ENCODE assay signal across 20 mouse cellular contexts in the genomic region with DNA sequence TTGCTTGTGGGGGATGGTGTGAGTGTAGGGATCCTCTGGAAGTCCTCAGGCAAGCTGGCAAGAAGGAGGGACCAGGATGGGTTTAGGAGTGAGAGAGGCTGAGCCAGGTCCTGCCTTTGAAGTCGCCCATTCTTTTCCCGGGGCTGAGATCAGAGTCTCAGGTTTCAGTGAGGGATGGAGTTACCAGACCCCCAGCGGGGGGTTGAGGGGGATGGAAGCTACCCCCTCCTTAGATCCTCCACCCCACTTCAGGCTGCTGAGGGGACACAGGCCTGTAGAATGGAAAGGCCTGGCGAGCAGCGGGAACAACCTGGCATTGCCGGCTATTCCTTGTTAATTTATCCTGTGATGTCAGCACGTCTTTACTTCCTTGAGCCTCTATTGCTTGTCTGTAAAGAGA. TPM values are rescaled to one million over a fixed set of nuclear protein-coding genes. Genes with fewer than 3 reads are reported as not detected.
DNase-seq lines count a peak whose midpoint lies in the region; ATAC-seq and TF ChIP-seq lines count a peak whose summit lies in the region.
"Had no signal": no experiment of that assay in that cellular context is flagged by ENCODE, and none has a peak within 500 bp of the region (broad histone marks: within the 10 kb centered on the region; RNA-seq: fewer than 3 reads in every experiment).

No protein-coding gene starts in this region.

- peaks cover 3% of the 10 kb centered on the region; the same call in 1 of the 2 replicates for H3K36me3 ChIP-seq in forebrain, embryonic 11.5 days (ENCODE audit: control insufficient read depth, insufficient read depth, low read length)
- no peaks in the 10 kb centered on the region for H3K36me3 ChIP-seq in forebrain, postnatal 0 days (ENCODE audit: insufficient read depth)
- peaks cover 38% of the 10 kb centered on the region for H3K36me3 ChIP-seq in hindbrain, embryonic 10.5 days
- peaks cover 11% of the 10 kb centered on the region; the same call in 1 of the 2 replicates for H3K36me3 ChIP-seq in hindbrain, embryonic 12.5 days
- H3K36me3 ChIP-seq: embryonic facial prominence, embryonic 15.5 days; limb, embryonic 12.5 days; liver, embryonic 12.5 days had no signal

- no peak overlapping the region for H3K4me3 ChIP-seq in forebrain, embryonic 11.5 days (ENCODE audit: low read depth, low read length)
- H3K4me3 ChIP-seq in forebrain, postnatal 0 days (ENCODE audit: low read depth, low read length): no peak overlapping the region
- H3K4me3 ChIP-seq in hindbrain, embryonic 10.5 days: no peak overlapping the region
- no peak overlapping the region for H3K4me3 ChIP-seq in hindbrain, embryonic 12.5 days
- H3K4me3 ChIP-seq: embryonic facial prominence, embryonic 15.5 days; gastrocnemius, adult 2 months; limb, embryonic 12.5 days; liver, embryonic 12.5 days; megakaryocyte, embryonic 14.5 days had no signal

- WGBS in forebrain, embryonic 11.5 days: 7% methylated on average over 7 of the region's 7 CpGs
- 24% methylated on average over 7 of the region's 7 CpGs for WGBS in forebrain, postnatal 0 days
- 10% methylated on average over 7 of the region's 7 CpGs for WGBS in hindbrain, embryonic 10.5 days
- WGBS in hindbrain, embryonic 12.5 days: 16% methylated on average over 7 of the region's 7 CpGs

- 0 out of 2 replicates have a peak overlapping the region, but pooled peaks have one; percentile 6 for H3K27ac ChIP-seq in forebrain, embryonic 11.5 days (ENCODE audit: low read depth, low read length)
- no peak overlapping the region for H3K27ac ChIP-seq in forebrain, postnatal 0 days (ENCODE audit: low read depth, low read length)
- peak overlapping the region; percentile 79 for H3K27ac ChIP-seq in hindbrain, embryonic 10.5 days
- H3K27ac ChIP-seq in hindbrain, embryonic 12.5 days: no peak overlapping the region
- H3K27ac ChIP-seq: embryonic facial prominence, embryonic 15.5 days; gastrocnemius, adult 2 months; hindbrain, embryonic 14.5 days; limb, embryonic 12.5 days; liver, embryonic 12.5 days had no signal

- DNase-seq in forebrain, embryonic 11.5 days (ENCODE audit: low spot score): no peak
- no peak for DNase-seq in forebrain, postnatal 0 days
- DNase-seq in hindbrain, embryonic 10.5 days (ENCODE audit: low spot score): peak; percentile 36
- DNase-seq in embryo, embryonic 9.5 days (ENCODE audit: extremely low spot score): peak; percentile 68
- peak; percentile 45 for DNase-seq in yolk sac, embryonic 10.5 days (ENCODE audit: low spot score)
- no peak for DNase-seq in B cell, adult 2 months
- DNase-seq: adrenal gland, postnatal 36 days; cerebellum, adult 2 months; gastrocnemius, adult 2 months; lung, adult 2 months; right cerebral cortex, adult 18-20 months; thymus, postnatal 14 days had no signal

- H3K4me2 ChIP-seq in forebrain, embryonic 11.5 days (ENCODE audit: low read depth, low read length, severe bottlenecking): 0 out of 2 replicates have a peak overlapping the region, but pooled peaks have one; percentile 8
- H3K4me2 ChIP-seq in forebrain, postnatal 0 days (ENCODE audit: low read depth): no peak overlapping the region
- H3K4me2 ChIP-seq in hindbrain, embryonic 12.5 days (replicated peaks): no peak overlapping the region
- H3K4me2 ChIP-seq: embryonic facial prominence, embryonic 15.5 days; hindbrain, embryonic 14.5 days; limb, embryonic 12.5 days; liver, embryonic 12.5 days had no signal

- H3K4me1 ChIP-seq in forebrain, embryonic 11.5 days (replicated peaks; ENCODE audit: control insufficient read depth, insufficient read depth, low read length): peaks cover 48% of the 10 kb centered on the region
- peaks cover 9% of the 10 kb centered on the region for H3K4me1 ChIP-seq in forebrain, postnatal 0 days (ENCODE audit: insufficient read depth)
- H3K4me1 ChIP-seq in hindbrain, embryonic 10.5 days (replicated peaks): peaks cover 67% of the 10 kb centered on the region
- H3K4me1 ChIP-seq in hindbrain, embryonic 12.5 days: peaks cover 57% of the 10 kb centered on the region

- no peaks in the 10 kb centered on the region for H3K9me3 ChIP-seq in forebrain, embryonic 11.5 days (ENCODE audit: control insufficient read depth, low read length)
- H3K9me3 ChIP-seq in forebrain, postnatal 0 days (ENCODE audit: low read length): no peaks in the 10 kb centered on the region
- no peaks in the 10 kb centered on the region for H3K9me3 ChIP-seq in hindbrain, embryonic 10.5 days
- no peaks in the 10 kb centered on the region for H3K9me3 ChIP-seq in hindbrain, embryonic 12.5 days (replicated peaks)
- H3K9me3 ChIP-seq: embryonic facial prominence, embryonic 15.5 days; limb, embryonic 12.5 days; liver, embryonic 12.5 days had no signal

- no peak for ATAC-seq in forebrain, embryonic 11.5 days (replicated peaks; ENCODE audit: low FRiP score)
- no peak for ATAC-seq in forebrain, postnatal 0 days
- no peak for ATAC-seq in hindbrain, embryonic 12.5 days (ENCODE audit: low FRiP score)
- ATAC-seq: intestine, embryonic 16.5 days; liver, embryonic 12.5 days had no signal

- peak overlapping the region; percentile 27 for H3K9ac ChIP-seq in forebrain, embryonic 11.5 days (ENCODE audit: low read length)
- H3K9ac ChIP-seq in forebrain, postnatal 0 days: no peak overlapping the region
- no peak overlapping the region; the same call in 1 of the 2 replicates for H3K9ac ChIP-seq in hindbrain, embryonic 12.5 days
- H3K9ac ChIP-seq: embryonic facial prominence, embryonic 15.5 days; hindbrain, embryonic 14.5 days; limb, embryonic 12.5 days; liver, embryonic 12.5 days had no signal

- H3K27me3 ChIP-seq in forebrain, embryonic 11.5 days (ENCODE audit: control insufficient read depth, insufficient read depth, low read length): no peaks in the 10 kb centered on the region
- H3K27me3 ChIP-seq in forebrain, postnatal 0 days (ENCODE audit: insufficient read depth, low read length): no peaks in the 10 kb centered on the region
- H3K27me3 ChIP-seq in hindbrain, embryonic 10.5 days (ENCODE audit: insufficient read depth, poor library complexity, severe bottlenecking): peaks cover 36% of the 10 kb centered on the region
- peaks cover 17% of the 10 kb centered on the region for H3K27me3 ChIP-seq in hindbrain, embryonic 12.5 days

- no peak for TF ChIP-seq CTCF in forebrain, postnatal 0 days (IDR thresholded peaks at IDR 0.05; ENCODE audit: low read depth)

RNA-seq across cellular contexts. Expression of a gene that starts 6.0 kb away (rescaled TPM):
- polyA plus RNA-seq in forebrain, embryonic 11.5 days (2014; fragmentation: Nextera tagmentation; extraction: Ambion mirVana): 29.6 and 32.7 TPM in 2 replicates
- total RNA-seq in forebrain, postnatal 0 days (2014; rRNA removed): 3.8 and 6.0 TPM in 2 replicates
- 1.5 and 2.7 TPM in 2 replicates for polyA plus RNA-seq in forebrain, postnatal 0 days (2015; fragmentation: Nextera tagmentation; extraction: Ambion mirVana)
- 19.5 and 20.5 TPM in 2 replicates for polyA plus RNA-seq in hindbrain, embryonic 10.5 days (2016; fragmentation: Nextera tagmentation; extraction: Ambion mirVana)
- polyA plus RNA-seq in hindbrain, embryonic 12.5 days (2016; fragmentation: Nextera tagmentation; extraction: Ambion mirVana): 12.3 and 14.7 TPM in 2 replicates
- total RNA-seq: gastrocnemius, adult 2 months; MEL had no signal

Comparison
In these comparisons a context has a peak if more than half of its experiments do, and no peak if none do; other contexts are left out.
1. H3K27ac ChIP-seq: peak in forebrain, embryonic 11.5 days (single experiment) and hindbrain, embryonic 10.5 days (single experiment); none in forebrain, postnatal 0 days (single experiment) and hindbrain, embryonic 12.5 days (single experiment).
2. DNase-seq: peak in hindbrain, embryonic 10.5 days (single experiment), embryo, embryonic 9.5 days (single experiment) and yolk sac, embryonic 10.5 days (single experiment); none in forebrain, embryonic 11.5 days (single experiment), forebrain, postnatal 0 days (single experiment) and B cell, adult 2 months (0 of 2).